Mouse (Mus musculus) frontal cortex, postnatal 36 days (tissue): ENCODE measurements around the gene Cops4.

Experiments
- DNase-seq, 2 experiments: peaks; one replicate each; pipeline ENCODE4 v3.0.0; 2022; ENCODE audit warnings: low spot score in 2 of 2

Cops4 gene

DNA sequence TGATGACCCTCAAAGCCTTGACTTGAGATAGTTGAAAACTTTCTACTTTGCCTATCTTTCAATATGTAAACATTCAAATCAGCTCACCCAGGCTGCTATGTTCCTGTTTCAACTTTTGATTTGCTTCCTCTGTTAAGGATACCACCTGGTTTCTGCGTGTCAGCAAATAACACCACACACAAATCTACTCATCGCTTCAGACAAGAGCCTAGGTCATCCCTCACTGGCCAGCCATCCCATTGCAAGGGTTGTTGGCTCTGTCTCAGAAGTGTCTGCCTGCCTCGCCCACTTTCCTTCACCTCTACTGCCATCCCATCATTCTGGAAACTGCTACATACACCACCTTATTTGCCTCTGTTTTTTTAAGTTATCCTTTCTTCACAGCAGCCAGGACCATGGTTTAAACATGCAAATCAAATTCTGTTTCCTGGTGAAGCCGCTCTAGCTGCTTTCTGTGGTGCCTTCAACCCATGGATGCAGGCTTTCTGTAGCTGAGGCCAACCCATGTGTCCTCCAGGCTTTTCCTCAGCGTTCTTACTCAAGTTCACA lies 60.8 kb downstream of the Cops4 start:
- no peak for DNase-seq

DNA sequence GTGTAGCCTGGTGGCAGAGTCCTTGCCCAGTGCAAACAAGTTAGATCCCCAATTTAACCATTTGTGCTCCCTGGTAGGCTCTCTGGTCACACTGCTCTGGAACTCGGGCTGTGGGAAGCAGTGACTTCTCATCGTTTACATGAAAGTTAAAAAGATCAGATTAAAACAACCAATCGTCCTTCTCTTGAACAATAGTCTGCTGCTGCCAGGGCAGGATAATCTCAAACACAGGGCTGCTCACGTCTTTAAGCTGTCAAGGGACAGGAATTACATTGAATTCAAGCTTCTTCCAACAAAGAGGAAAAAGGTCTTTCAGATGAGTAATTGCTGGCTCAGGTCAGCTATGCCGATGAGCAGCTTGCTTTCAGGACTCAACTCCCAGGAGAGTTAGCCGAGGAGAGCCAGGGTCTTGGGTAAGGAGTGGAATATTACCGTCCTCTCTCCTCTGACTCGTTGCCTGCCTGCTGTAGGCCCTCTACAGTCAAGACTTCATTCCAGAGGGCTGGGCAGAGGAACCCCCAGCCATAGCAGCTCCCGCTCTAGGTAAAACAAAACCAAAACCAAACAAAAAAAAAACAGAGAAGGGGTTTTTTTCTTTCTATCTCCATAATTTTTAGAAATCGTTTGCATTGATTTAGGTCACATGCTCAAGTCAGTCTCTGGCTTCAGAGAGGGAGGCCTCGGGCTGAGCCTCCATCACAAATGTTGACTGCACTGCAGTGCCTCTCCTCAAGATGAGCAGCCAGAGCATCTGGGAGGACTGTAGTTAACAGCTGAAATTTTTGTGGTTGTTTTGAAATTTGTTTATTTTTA lies 63.7 kb downstream of the Cops4 start:
- no peak for DNase-seq

DNA sequence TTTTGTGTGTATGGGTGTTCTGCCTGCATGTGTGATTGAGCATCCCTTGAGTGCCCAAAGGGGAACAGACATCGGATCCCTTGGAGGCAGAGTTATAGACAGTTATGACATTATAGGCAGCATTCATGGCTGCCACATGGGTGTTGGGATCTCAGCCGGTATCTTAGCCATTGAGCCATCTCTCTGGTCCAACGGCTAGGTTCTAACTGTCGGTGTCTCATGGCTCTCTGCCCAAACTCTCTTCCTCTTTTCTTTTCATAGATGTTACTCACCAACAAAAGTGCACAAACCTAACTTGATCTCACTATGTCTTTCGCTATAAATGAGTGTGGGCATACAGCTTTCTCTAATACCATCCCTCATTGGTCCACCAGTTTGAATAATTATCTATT lies 64.3 kb downstream of the Cops4 start:
- DNase-seq = no peak

DNA sequence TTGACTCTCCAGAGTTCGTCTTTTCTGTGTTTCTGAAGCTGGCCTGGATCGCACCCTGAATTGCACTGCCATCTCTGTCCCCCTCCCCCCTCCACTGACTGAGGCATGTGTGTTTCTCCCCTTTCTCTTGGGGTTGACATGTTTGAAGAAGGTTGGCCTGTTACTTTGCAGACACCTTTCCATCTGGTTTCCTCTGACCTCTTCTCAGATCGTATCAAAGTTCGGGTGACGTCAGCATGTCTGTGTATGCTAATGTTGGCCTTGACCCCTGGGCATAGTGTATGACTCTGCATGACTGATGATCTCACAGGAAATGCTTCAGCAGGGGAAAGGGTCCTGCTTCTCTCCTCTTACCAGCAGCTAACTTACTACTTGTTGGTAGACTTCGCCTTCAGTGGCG lies 65.0 kb downstream of the Cops4 start:
- DNase-seq = no peak

DNA sequence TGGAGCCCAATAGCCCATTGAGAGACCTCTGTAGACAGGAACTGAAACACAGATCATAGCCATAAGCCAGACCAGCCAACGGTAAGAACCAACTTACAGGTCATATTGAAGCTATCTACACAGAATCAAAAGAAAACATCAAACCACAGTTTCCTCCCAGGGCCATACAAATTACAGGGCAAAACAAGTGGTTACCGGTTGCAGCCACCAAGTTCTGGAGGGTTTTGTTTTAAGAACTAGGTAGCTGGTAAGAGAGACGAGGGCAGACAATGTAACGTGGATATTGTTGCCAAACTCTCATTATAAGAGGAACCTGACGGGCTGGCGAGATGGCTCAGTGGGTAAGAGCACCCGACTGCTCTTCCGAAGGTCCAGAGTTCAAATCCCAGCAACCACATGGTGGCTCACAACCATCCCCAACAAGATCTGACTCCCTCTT lies 67.1 kb downstream of the Cops4 start:
- DNase-seq = no peak

DNA sequence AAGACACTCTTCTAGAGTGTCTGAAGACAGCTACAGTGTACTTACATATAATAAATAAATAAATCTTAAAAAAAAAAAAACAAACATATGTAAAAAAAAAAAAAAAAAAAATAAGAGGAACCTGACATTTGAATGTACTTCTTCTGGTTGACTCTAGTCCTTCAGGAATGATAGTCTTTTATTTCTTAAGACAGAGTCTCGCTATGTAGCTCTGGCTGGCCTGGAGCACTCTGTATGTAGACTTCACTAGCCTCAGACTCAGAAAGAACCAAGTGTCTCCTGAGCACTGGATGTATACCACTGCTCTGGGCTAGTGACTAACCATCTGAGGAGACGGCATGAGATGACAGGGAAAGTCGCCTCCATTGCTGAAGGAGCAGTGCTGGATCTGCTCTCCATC lies 67.5 kb downstream of the Cops4 start:
- DNase-seq = no peak

DNA sequence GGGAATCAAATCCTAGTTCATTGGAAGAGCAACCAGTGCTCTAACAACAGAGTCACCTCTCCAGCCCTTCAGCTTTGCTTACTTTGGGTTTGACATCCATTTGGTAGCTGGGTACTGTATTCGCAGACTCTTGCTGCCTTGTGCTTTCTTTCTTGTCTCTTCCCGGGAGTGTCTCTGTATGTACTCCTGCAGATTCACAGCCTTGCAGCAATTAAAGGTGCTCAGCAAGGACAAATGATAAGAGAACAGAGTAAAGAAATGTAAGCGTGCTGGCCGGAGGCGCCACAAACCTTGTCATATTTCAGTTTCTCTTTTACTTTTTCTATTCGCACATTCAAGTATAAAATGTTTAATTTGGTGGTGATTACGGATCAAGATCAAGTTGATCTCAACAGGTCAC lies 69.0 kb downstream of the Cops4 start:
- DNase-seq = no peak

DNA sequence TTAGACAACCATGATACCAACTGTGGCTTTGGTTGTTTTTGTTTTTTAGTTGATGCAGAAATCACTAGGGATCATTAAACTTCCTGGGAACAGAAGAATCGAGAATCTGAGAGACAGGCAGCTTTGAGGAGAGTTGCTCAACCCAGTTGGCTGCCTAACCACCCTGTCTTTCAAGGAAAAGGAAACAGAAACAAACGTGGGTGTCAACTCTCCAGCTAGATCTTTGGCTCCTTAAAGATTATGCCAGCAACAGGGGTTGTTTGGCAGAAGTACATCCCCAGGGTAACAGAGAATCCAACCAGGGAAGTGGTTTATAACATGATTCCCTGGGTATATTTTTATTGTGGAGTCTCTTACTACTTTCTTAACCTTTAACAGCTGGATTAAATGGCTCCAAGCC lies 69.5 kb downstream of the Cops4 start:
- DNase-seq = no peak

DNA sequence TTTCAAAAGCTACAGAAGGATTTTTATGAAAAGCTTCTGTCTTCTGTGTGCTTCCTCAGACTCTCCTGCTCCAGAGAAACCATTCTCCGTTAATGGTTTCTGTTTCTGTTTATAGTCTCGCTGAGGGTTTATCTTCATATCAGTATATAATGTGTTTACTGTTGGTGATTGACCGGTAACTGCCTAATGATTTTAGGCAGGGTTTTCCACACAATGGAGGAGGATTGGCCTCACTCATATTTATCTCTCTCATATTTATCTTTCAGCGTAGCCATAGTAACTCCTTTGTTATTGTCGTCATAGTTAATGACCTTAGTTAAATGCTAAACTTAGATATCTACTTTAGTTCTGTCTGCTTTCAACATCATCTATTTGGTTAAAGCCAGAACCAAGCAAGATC lies 72.4 kb downstream of the Cops4 start:
- no peak for DNase-seq

DNA sequence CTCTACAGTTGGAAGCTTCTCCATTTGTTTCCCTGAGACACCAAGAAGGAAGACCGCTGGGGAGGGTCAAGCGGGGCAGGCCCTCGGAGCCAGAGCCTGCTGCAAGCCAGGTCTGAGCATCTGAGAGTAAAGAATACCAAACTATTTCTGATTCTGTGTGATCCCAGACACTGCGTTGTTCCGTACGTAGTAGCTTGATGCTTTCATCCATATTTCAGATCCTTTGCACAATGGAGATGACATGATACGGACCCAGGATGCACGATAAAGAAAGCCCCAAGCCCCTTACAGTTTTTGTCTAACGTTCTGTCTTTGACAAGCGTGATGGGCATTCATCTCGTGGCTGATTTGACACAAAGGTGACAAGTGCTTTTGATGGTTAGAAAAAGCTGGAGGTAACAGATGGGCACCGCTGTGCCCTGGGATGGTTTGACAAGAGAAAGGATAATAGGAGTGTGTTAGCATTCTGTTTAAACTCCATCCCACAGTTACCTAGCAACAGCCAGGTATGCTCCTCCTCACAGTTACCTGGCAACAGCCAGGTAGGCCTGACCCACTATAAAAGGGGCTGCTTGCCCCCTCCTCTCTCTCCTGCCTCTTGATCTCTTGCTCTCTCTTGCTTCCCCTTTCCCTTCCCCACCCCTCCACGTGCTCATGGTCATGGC lies 76.8 kb downstream of the Cops4 start:
- no peak for DNase-seq

DNA sequence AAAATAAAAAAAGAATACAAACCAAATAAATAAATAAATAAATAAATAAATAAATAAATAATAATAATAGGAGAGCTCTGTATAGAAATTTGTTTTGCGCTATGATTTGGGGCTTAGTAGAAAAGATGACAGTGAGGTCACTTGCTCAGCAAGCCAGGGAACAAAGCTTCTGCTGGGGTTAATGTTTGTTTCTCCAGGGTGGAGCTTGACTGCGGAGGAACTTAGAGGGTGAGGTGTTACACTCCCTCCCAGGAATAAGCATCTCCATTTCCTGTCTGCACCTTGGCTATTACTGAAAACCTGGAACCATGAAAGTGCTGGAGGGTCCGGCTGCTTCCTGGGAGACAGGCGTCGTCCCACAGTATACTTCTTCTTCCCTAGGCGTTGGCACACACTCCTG lies 77.9 kb downstream of the Cops4 start:
- DNase-seq = no peak
